Comparison of ENCODE assay signal across 8 mouse cellular contexts in the genomic region with DNA sequence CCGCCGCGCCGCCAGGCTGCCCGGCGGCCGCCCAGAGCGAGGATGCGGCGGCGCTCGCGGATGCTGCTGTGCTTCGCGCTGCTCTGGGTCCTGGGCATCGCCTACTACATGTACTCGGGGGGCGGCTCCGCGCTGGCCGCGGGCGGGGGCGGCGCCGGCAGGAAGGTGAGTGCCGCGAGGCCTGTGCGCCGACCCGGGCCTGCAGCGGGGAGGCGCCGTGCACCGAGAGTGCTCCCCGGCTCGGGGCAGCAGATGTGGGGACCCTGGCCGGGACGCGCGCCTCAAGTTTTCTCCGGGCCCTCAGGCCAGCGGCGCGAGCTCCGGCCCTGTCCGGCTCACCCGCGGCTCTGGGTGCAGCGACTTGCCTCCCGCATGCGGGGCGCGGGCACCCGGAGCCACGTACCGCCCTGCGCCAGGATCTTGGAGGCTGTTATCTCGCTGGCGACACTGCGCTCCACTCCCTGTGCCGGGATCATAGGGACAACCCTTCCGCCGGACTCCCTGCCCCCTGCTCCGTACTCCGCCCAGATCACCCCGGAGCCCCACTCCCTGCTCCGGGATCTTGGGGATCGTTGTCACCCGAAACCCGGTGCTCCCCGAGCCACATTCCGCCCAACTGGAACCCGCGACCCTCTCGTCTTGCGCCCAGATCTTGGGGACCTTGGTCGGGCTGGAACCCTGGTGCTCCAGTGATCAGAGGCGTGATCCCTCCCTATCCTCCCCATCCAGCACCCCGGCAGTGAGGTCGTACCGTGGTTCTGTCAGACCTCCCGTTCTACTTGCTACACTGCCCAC. TPM values are rescaled to one million over a fixed set of nuclear protein-coding genes. Genes with fewer than 3 reads are reported as not detected.
DNase-seq lines count a peak whose midpoint lies in the region; ATAC-seq and TF ChIP-seq lines count a peak whose summit lies in the region.

No protein-coding gene starts in this region.

- DNase-seq in frontal cortex, adult 2 months (ENCODE audit: extremely low spot score in 1 of 2, low spot score in 1 of 2): no peak
- DNase-seq in G1E (ENCODE audit: low spot score): no peak
- DNase-seq in cerebellum, postnatal 25 days: peak; percentile 50 to 76
- peak; percentile 66 for DNase-seq in gastrocnemius, postnatal 10 days
- DNase-seq in lung, postnatal 0 days (ENCODE audit: low spot score): peak; percentile 41
- DNase-seq in right cerebral cortex, postnatal 25 days: peak; percentile 65

- H3K36me3 ChIP-seq in G1E (replicated peaks): no peaks in the 10 kb centered on the region
- no peaks in the 10 kb centered on the region for H3K36me3 ChIP-seq in intestine, postnatal 0 days (ENCODE audit: control insufficient read depth, insufficient read depth)
- no peaks in the 10 kb centered on the region for H3K36me3 ChIP-seq in lung, postnatal 0 days (ENCODE audit: insufficient read depth, low read length)

- H3K9ac ChIP-seq in intestine, postnatal 0 days (ENCODE audit: low read depth, low read length): peak overlapping the region; percentile 79
- peak overlapping the region; percentile 68 for H3K9ac ChIP-seq in lung, postnatal 0 days (replicated peaks; ENCODE audit: low read depth)

- TF ChIP-seq EP300 in lung, postnatal 0 days (IDR thresholded peaks at IDR 0.05): no peak

- no peak for TF ChIP-seq CTCF in G1E (IDR thresholded peaks at IDR 0.05; ENCODE audit: low read depth, low read length)
- peak; percentile 31 for TF ChIP-seq CTCF in intestine, postnatal 0 days (IDR thresholded peaks at IDR 0.05; ENCODE audit: low read depth)
- TF ChIP-seq CTCF in lung, postnatal 0 days (IDR thresholded peaks at IDR 0.05): no peak; the same call in 1 of the 2 replicates

- under 1% methylated on average over 44 of the region's 83 CpGs for WGBS in intestine, postnatal 0 days
- under 1% methylated on average over 51 of the region's 83 CpGs for WGBS in lung, postnatal 0 days

- no peaks in the 10 kb centered on the region for H3K4me1 ChIP-seq in G1E (ENCODE audit: insufficient read depth, low read depth, low read length)
- H3K4me1 ChIP-seq in intestine, postnatal 0 days (replicated peaks; ENCODE audit: control insufficient read depth, insufficient read depth, low read length): no peaks in the 10 kb centered on the region
- H3K4me1 ChIP-seq in lung, postnatal 0 days (ENCODE audit: insufficient read depth, low read depth, low read length): peaks cover 10% of the 10 kb centered on the region; the same call in 1 of the 2 replicates

- peak overlapping the region; percentile 78 for H3K27ac ChIP-seq in intestine, postnatal 0 days (ENCODE audit: low read depth, low read length)
- peak overlapping the region; percentile 81 for H3K27ac ChIP-seq in lung, postnatal 0 days (ENCODE audit: low read length)

- peak; percentile 79; the same call in 1 of the 2 replicates for ATAC-seq in frontal cortex, adult (ENCODE audit: low TSS enrichment)
- ATAC-seq in G1E (ENCODE audit: extremely low read depth, insufficient number of reproducible peaks, low FRiP score, poor library complexity, severe bottlenecking): no peak
- ATAC-seq in intestine, postnatal 0 days: peak; percentile 79
- ATAC-seq in lung, postnatal 0 days: peak; percentile 80

- peaks cover 42% of the 10 kb centered on the region for H3K9me3 ChIP-seq in G1E (replicated peaks)
- no peaks in the 10 kb centered on the region for H3K9me3 ChIP-seq in intestine, postnatal 0 days (ENCODE audit: control insufficient read depth)
- H3K9me3 ChIP-seq in lung, postnatal 0 days (ENCODE audit: low read length): no peaks in the 10 kb centered on the region

- peak overlapping the region; percentile 74 for H3K4me2 ChIP-seq in intestine, postnatal 0 days (replicated peaks; ENCODE audit: low read depth)
- peak overlapping the region; percentile 97 for H3K4me2 ChIP-seq in lung, postnatal 0 days (replicated peaks; ENCODE audit: low read depth, low read length)

- H3K27me3 ChIP-seq in G1E (ENCODE audit: insufficient read depth, low read length): no peaks in the 10 kb centered on the region; the same call in 1 of the 2 replicates
- H3K27me3 ChIP-seq in intestine, postnatal 0 days (replicated peaks; ENCODE audit: control insufficient read depth, insufficient read depth, low read length): no peaks in the 10 kb centered on the region
- no peaks in the 10 kb centered on the region for H3K27me3 ChIP-seq in lung, postnatal 0 days (replicated peaks; ENCODE audit: insufficient read depth, low read length)

- H3K4me3 ChIP-seq in G1E (ENCODE audit: low read depth, low read length): peak overlapping the region; percentile 9; the same call in 1 of the 2 replicates
- peak overlapping the region; percentile 81 for H3K4me3 ChIP-seq in intestine, postnatal 0 days (ENCODE audit: low read depth, low read length)
- H3K4me3 ChIP-seq in lung, postnatal 0 days (ENCODE audit: low read depth, low read length): peak overlapping the region; percentile 75

RNA-seq across cellular contexts. Expression of a gene that starts 0.5 kb away (rescaled TPM):
- polyA plus RNA-seq in frontal cortex, adult 2 months (2012; rRNA removed): 27.9 and 33.2 TPM in 2 replicates
- total RNA-seq in G1E (2014; fragmentation: Nextera tagmentation) (not detected in 2 replicates), G1E (2017) (not detected in 2 replicates)
- polyA plus RNA-seq in G1E (2012): not detected in 2 replicates
- 10 to 100 TPM; 40.8 to 46.3 TPM for total RNA-seq in gastrocnemius, postnatal 10 days (2021)
- 44.0 and 48.7 TPM in 2 replicates for polyA plus RNA-seq in intestine, postnatal 0 days (2015; fragmentation: Nextera tagmentation; extraction: Ambion mirVana)
- polyA plus RNA-seq in lung, postnatal 0 days (2015; fragmentation: Nextera tagmentation; extraction: Ambion mirVana): 54.3 and 66.2 TPM in 2 replicates

Comparison
In these comparisons a context has a peak if more than half of its experiments do, and no peak if none do; other contexts are left out.
1. DNase-seq: peak in cerebellum, postnatal 25 days (2 of 2), gastrocnemius, postnatal 10 days (single experiment), lung, postnatal 0 days (single experiment) and right cerebral cortex, postnatal 25 days (single experiment); none in frontal cortex, adult 2 months (0 of 2) and G1E (single experiment).
2. H3K4me3 ChIP-seq: peak in every context shown above with its lines; median percentile 81 in intestine, postnatal 0 days; 75 in lung, postnatal 0 days; 9 in G1E.
3. RNA of a gene that starts 0.5 kb away (polyA plus RNA-seq): 54.3 to 66.2 TPM in lung, postnatal 0 days, 44.0 to 48.7 TPM in intestine, postnatal 0 days and 27.9 to 33.2 TPM in frontal cortex, adult 2 months; not detected in G1E; every median in the first group is over 10 times any median in the second.